Mouse (Mus musculus) stomach, postnatal 0 days (tissue): ENCODE results near the gene Armc6. TPM values are rescaled to one million over a fixed set of nuclear protein-coding genes. Genes with fewer than 3 reads are reported as not detected.

Source experiments
- ATAC-seq: fragments of 200-750 bp; cut with Nextera tagmentation; 2 replicates; pipeline ENCODE4 v1.8.0; 2017; ENCODE audit not compliant: low FRiP score, low TSS enrichment
- DNase-seq: peaks from one replicate; pipeline ENCODE4 v3.0.0-alpha.2; 2016; ENCODE audit warnings: low spot score
- H3K27ac ChIP-seq: fragments of 300-500 bp; sonication (generic); replicated peaks from 2 replicates; pipeline ENCODE4 v1.5.1; 2014; ENCODE audit warnings: mild to moderate bottlenecking, control low read depth
- H3K27me3 ChIP-seq: fragments of 300-500 bp; sonication (generic); 2 replicates; pipeline ENCODE4 v1.6.1; 2014; ENCODE audit warnings: low read length; ENCODE audit not compliant: control insufficient read depth, insufficient read depth
- H3K36me3 ChIP-seq: fragments of 300-500 bp; sonication (generic); 2 replicates; pipeline ENCODE4 v1.6.1; 2014; ENCODE audit warnings: low read length, mixed read lengths; ENCODE audit not compliant: control insufficient read depth, insufficient read depth
- H3K4me1 ChIP-seq: fragments of 300-500 bp; sonication (generic); replicated peaks from 2 replicates; pipeline ENCODE4 v1.6.1; 2014; ENCODE audit warnings: antibody characterized with exemption; ENCODE audit not compliant: control insufficient read depth, insufficient read depth
- H3K4me2 ChIP-seq: fragments of 300-500 bp; sonication (generic); replicated peaks from 2 replicates; pipeline ENCODE4 v1.6.1; 2014; ENCODE audit warnings: low read depth, mild to moderate bottlenecking, control low read depth, moderate library complexity
- H3K4me3 ChIP-seq: fragments of 300-500 bp; sonication (generic); 2 replicates; pipeline ENCODE4 v1.5.1; 2014; ENCODE audit warnings: low read depth, low read length, control low read depth
- H3K9ac ChIP-seq: fragments of 300-500 bp; sonication (generic); 2 replicates; pipeline ENCODE4 v1.6.1; 2014; ENCODE audit warnings: mild to moderate bottlenecking, low read length, control low read depth, mixed read lengths
- H3K9me3 ChIP-seq: fragments of 300-500 bp; sonication (generic); 2 replicates; pipeline ENCODE4 v1.6.1; 2016; ENCODE audit warnings: low read length; ENCODE audit not compliant: control insufficient read depth
- CTCF ChIP-seq: IDR thresholded peaks from 2 replicates; pipeline ENCODE4 v1.5.1; 2016; ENCODE audit warnings: antibody characterized with exemption, low read depth, mild to moderate bottlenecking, moderate library complexity
- EP300 ChIP-seq: optimal IDR thresholded peaks from 2 replicates; pipeline ENCODE3; 2016; ENCODE audit warnings: antibody characterized with exemption
- WGBS: fragments of 180-500 bp; shearing (Covaris S2); extraction: QIAGEN DNeasy Blood & Tissue Kit; methylation state at CpG from one replicate; pipeline ENCODE4 v1.1.7; 2014; 5-methylcytosine and 5-hydroxymethylcytosine counted together
- polyA plus RNA-seq: library from polyadenylated mRNA; unstranded; fragments of >200 nt; fragmentation: Nextera tagmentation; extraction: Ambion mirVana; gene quantifications from 2 replicates; pipeline ENCODE4 v1.2.1, GENCODE M21; 2015

Armc6 gene
- polyA plus RNA-seq, 1 experiment from 2014 or later: 11.9 TPM

DNA sequence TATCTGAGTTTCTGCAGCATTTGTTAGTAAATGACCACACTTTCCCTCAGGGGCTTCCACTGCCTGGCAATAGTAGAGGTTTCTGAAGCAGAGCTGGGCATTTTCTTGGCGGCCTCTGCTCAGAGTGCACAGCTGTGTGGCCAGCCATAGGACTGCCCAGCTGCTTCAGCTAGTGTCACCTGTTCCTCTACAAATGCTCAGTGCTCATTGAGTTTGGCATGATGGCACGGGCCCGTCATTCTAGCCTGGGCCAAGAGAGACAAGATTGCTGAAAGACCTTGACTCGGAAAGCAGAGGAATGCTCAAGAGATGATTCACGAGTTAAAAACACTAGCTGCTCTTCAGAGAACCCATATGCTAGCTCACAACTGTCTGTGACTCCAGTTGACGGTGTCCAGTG is 12.4 kb upstream of the Armc6 start:
- WGBS: 93% methylated on average over 6 of the region's 6 CpGs
- Histone ChIP-seq H3K9ac (no peak overlapping the region), H3K27me3 (no peaks in the 10 kb centered on the region), H3K4me2 (no peak overlapping the region), H3K36me3 (peaks cover 30% of the 10 kb centered on the region), H3K4me3 (no peak overlapping the region), H3K9me3 (no peaks in the 10 kb centered on the region), H3K4me1 (no peaks in the 10 kb centered on the region), H3K27ac (no peak overlapping the region)
- ATAC-seq (no peak), DNase-seq (no peak)
- TF ChIP-seq EP300: no peak
- TF ChIP-seq CTCF: no peak

DNA sequence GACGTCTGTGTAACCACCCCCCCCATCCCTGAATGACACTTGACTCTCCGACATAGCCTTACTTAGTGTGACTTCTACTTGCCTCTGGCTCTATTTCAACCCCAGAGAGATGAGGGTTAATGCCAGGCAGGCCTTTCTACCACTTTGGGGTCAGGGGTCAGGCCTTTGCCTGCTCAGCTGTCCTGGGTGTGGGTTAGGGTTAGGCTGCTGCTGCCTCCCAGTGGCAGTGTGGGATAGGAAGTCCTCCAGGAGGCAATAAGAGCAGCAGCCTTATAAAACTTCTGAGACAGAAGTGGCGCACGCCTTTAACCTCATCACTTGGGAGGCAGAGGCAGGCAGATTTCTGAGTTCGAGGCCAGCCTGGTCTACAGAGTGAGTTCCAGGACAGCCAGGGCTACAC is 6.4 kb upstream of the Armc6 start:
- DNase-seq: no peak
- 91% methylated on average over 5 of the region's 5 CpGs for WGBS
- no peak for ATAC-seq
- peaks cover 28% of the 10 kb centered on the region for H3K36me3 ChIP-seq
- peaks cover under 1% of the 10 kb centered on the region; the same call in 1 of the 2 replicates for H3K4me1 ChIP-seq
- TF ChIP-seq CTCF: peak; percentile 52
- no peak for TF ChIP-seq EP300
- H3K4me3 ChIP-seq: no peak overlapping the region
- no peak overlapping the region for H3K9ac ChIP-seq
- H3K27ac ChIP-seq: no peak overlapping the region
- H3K27me3 ChIP-seq: no peaks in the 10 kb centered on the region
- no peaks in the 10 kb centered on the region for H3K9me3 ChIP-seq
- no peak overlapping the region for H3K4me2 ChIP-seq

DNA sequence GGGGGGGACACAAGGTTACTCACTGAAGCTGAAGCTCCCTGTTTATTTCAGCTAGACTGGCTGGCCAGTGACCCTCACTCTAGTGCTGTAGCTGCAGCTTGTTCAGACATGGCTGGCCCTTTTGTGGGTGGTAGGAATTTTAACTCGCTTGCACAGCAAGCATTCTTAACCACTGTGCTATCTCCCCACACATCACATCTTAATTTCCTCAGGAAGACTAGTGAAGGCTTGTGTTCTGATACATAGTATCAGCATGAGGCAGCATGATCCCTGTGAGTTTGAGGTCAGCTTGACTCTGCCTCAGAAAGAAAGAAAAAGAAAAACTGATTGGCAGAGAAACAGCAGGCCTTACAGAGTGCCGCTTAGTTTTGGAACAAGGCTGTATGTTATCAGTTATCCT is 3.6 kb upstream of the Armc6 start:
- H3K4me2 ChIP-seq: no peak overlapping the region
- no peak for ATAC-seq
- no peak overlapping the region for H3K27ac ChIP-seq
- TF ChIP-seq EP300 (no peak), CTCF (no peak)
- peaks cover 19% of the 10 kb centered on the region; the same call in 1 of the 2 replicates for H3K36me3 ChIP-seq
- no peaks in the 10 kb centered on the region for H3K9me3 ChIP-seq
- H3K27me3 ChIP-seq: no peaks in the 10 kb centered on the region
- no peak overlapping the region for H3K9ac ChIP-seq
- no peak for DNase-seq
- H3K4me3 ChIP-seq: no peak overlapping the region
- H3K4me1 ChIP-seq: peaks cover 5% of the 10 kb centered on the region; the same call in 1 of the 2 replicates
- 82% methylated on average over 2 of the region's 2 CpGs for WGBS

DNA sequence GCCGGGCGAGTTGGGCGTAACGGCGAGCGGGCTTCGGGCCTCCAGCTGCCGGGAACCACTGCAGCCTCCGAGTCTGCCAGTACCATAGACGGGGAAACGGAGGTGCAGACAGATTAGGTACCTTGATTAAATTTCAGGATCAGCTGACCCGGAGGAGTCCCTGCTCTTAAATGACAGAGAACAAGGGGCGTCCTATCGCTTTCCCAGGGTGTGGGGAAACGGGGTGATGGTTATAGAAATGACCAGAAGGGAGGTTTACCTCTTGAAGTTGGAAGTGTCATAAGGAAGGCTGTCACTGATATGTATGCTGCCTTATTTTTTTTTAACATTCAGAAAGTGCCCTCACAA is 489 bp upstream of the Armc6 start:
- ATAC-seq (no peak), DNase-seq (no peak)
- H3K27me3 ChIP-seq: no peaks in the 10 kb centered on the region
- H3K4me3 ChIP-seq: peak overlapping the region; percentile 75
- WGBS: under 1% methylated on average over 15 of the region's 15 CpGs
- H3K27ac ChIP-seq: peak overlapping the region; percentile 95
- peak overlapping the region; percentile 82 for H3K9ac ChIP-seq
- peaks cover 5% of the 10 kb centered on the region; the same call in 1 of the 2 replicates for H3K4me1 ChIP-seq
- TF ChIP-seq EP300 (no peak), CTCF (no peak)
- H3K9me3 ChIP-seq: no peaks in the 10 kb centered on the region
- 0 out of 2 replicates have a peak, but pooled peaks cover 7% of the 10 kb centered on the region for H3K36me3 ChIP-seq
- H3K4me2 ChIP-seq: peak overlapping the region; percentile 86

DNA sequence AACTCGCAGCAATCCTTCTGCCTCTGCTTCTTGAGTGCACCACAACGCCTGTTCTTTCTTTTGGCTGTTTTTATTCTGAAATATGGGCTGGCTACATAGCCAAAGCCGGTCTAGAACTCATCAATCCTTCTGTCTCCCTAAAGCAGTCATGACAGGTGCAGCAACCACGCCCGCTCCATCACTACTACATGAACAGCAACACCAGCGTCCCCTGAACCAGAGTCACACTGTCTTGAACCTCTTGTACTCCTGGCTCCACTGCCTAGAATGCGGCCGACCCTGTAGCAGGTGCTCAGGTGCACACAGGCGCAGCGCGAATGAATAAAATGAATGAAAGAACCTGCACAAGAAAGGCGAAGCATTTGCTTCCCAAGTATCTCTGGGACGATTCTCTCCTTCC is 660 bp downstream of the Armc6 start:
- Histone ChIP-seq H3K36me3 (0 out of 2 replicates have a peak, but pooled peaks cover 3% of the 10 kb centered on the region), H3K4me2 (peak overlapping the region; percentile 86), H3K9ac (peak overlapping the region; percentile 82), H3K4me3 (peak overlapping the region; percentile 75), H3K27ac (no peak overlapping the region), H3K27me3 (no peaks in the 10 kb centered on the region), H3K9me3 (no peaks in the 10 kb centered on the region), H3K4me1 (peaks cover 5% of the 10 kb centered on the region; the same call in 1 of the 2 replicates)
- ATAC-seq (no peak), DNase-seq (no peak)
- 3% methylated on average over 13 of the region's 13 CpGs for WGBS
- TF ChIP-seq EP300 (no peak), CTCF (no peak)

DNA sequence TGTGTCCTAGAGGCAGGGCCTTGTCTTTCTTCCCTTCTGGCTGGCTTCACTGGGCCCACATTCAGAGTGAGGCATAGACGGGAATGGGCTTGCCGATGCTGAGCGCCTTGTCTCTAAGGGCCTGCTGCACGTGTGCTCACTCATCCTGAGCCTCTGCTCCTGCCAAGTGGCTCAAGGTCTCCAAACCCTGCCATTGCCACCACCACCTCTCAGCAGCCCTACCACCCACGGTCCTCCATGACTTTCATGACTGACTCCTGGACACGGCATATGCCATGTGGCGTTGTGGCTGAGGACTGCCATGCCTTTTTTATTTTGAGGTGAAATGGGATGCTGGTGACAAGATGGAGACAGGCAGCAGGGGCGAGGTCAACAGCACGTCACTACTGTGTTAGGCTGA is 3.4 kb downstream of the Armc6 start:
- no peak for ATAC-seq
- TF ChIP-seq CTCF: no peak
- no peak for TF ChIP-seq EP300
- Histone ChIP-seq H3K9ac (no peak overlapping the region), H3K4me2 (no peak overlapping the region), H3K4me3 (no peak overlapping the region), H3K4me1 (peaks cover 5% of the 10 kb centered on the region; the same call in 1 of the 2 replicates), H3K36me3 (no peaks in the 10 kb centered on the region; the same call in 1 of the 2 replicates), H3K27me3 (no peaks in the 10 kb centered on the region), H3K27ac (no peak overlapping the region), H3K9me3 (no peaks in the 10 kb centered on the region)
- DNase-seq: no peak
- WGBS: 88% methylated on average over 9 of the region's 9 CpGs
